Mouse (Mus musculus): Measurements from ENCODE around the gene Lrrc4c.

Gene Lrrc4c

GRCm38 (mm10) chr2:97604688-97605215 lies 1286.8 kb downstream of the Lrrc4c start:
- no peak for DNase-seq (ENCODE audit: low spot score in 2 of 2)

GRCm38 (mm10) chr2:97609436-97609835 lies 1291.5 kb downstream of the Lrrc4c start:
- DNase-seq (ENCODE audit: low spot score in 2 of 2) = no peak

- no peak for DNase-seq (ENCODE audit: low spot score in 2 of 2)
Measured at GRCm38 (mm10) chr2:97610566-97610965, 1292.6 kb downstream of the Lrrc4c start.

- DNase-seq (ENCODE audit: low spot score in 2 of 2) = no peak
Measured at GRCm38 (mm10) chr2:97614724-97615123, 1296.8 kb downstream of the Lrrc4c start.

GRCm38 (mm10) chr2:97618589-97618988 lies 1300.6 kb downstream of the Lrrc4c start:
- DNase-seq (ENCODE audit: low spot score in 2 of 2) = no peak

- no peak for DNase-seq (ENCODE audit: low spot score in 2 of 2)
Measured at GRCm38 (mm10) chr2:97639941-97640340, 1322.0 kb downstream of the Lrrc4c start.

GRCm38 (mm10) chr2:97641661-97642060 lies 1323.7 kb downstream of the Lrrc4c start:
- DNase-seq (ENCODE audit: low spot score in 2 of 2) = no peak

GRCm38 (mm10) chr2:97652711-97653110 lies 1334.7 kb downstream of the Lrrc4c start:
- no peak for DNase-seq (ENCODE audit: low spot score in 2 of 2)
